Mouse (Mus musculus) thymus, postnatal 25 days (tissue): ENCODE measurements at regions not wholly inside any gene's neighbourhood (a gene's known extent, or its start where the extent isn't known, plus 50 kb on each side); places are given as distances from the start of the nearest gene placed in this dataset.

ENCODE experiments used
- DNase-seq: peaks from one replicate; pipeline ENCODE4 v3.0.0; 2022

DNA sequence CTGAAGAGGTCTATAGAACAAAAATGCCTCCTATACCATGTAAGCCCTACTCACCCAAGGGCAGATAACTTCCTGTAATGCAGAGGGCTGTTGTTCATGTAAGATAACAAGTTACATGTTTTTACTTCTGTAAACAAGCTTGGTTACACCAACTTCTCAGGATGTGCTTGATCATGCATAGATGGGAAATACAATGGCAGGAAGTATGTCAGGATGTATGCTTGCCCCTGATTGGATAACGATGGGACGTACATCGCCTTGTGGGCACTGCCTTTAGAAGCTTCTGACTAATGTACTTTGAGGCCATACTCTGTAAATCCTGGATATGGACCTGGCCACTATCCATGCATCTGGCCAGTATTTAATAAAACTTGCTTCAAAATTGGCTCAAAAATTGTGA lies 69.2 kb upstream of the Pde3b start:
- no peak for DNase-seq

DNA sequence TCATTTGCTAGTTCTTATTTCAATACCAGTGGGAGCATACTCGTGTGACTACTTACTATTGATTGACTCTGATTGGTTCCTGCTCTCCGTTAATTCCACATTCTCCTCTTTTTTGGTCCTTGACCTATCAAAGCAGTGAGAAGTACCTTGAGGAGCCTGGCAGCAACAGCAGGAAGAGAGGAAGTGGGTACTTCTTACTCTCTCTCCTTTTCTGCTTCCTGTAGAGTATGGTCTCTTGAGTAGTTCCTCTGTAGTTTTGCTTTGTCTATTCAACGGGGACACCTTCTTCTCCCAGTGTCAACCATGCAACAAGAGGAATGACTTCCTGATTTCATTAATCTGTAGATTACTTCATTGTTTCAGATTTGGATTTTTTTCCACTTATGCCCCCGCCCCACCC lies 68.1 kb upstream of the Pde3b start:
- DNase-seq: peak; percentile 5

DNA sequence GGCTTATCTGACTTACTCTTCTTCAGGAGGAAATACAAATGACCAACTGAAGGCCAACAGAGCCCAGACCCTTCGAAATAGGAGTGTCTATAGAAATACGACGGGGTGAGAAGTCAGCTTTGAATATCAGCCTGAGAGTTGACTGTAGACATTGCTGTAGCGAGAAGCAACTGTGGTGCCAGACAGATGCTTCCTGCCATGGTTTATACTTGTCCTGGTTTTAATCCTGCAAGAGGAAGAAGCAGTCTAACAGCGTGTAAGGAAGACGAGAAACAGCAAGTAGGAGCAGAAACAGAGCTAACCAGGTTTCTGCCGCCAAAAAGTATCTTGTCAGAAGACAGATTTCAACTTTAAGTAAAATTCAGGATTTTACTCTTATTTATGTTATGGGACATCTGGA lies 64.1 kb upstream of the Pde3b start:
- no peak for DNase-seq

DNA sequence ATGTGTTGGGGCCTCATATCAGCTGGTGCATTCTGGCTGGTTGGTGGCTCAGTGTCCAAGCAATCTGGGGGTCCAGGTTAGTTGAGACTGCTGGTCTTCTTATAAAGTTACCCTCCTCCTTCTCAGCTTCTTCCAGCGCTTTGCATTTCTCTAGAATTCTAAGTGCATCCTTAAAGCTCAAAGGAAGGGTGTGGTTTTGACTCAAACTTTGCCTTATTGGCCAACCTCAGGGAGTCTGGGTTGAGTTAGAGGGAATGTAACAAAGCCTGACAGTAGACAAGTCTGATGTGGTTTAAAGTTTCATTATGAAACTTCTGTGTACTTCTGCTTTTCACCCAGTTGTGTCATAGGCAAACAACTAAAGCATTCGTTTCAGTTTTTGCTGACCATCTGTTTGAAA lies 58.7 kb upstream of the Pde3b start:
- no peak for DNase-seq

DNA sequence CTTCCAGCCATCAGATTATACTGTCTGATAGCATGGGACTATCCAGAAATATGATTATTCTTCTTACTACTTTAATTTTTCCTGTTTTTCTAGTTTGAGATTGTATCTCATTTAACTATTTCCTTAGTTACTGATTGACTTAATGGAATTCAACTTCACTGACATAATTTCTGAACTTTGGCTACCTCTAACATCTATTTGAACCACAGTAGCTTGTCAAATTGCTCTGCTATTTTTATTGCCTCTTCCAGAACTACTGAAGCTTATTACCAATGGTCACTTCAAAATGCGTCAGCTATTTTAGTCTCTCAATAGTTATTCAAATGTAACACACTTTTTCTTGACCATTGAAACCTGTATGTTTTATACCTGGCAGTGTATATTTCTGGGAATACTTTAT lies 52.9 kb upstream of the Pde3b start:
- DNase-seq: no peak

DNA sequence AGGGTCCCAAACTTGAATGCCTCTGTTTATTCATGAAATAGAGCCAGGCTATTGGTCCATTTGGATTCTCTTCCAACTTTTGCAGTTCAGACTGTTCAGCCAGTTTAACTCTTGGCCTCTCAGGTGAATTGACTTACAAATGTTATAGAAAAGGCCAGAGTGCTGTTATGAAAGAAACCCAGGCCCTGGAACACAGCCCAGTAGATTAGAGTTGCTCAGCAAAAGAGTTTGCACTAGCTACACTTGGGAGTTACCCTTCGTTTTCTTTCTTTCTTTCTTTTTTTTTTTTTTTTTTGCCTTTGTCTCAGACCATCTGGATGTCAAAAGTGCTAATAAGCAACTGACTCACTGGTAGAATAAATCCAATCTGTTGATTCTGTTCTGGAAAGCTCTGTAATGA lies 51.0 kb upstream of the Pde3b start:
- DNase-seq: no peak
